8 mouse cellular contexts compared by ENCODE assay signal in genomic region chr11:50211322-50212059, GRCm38 (mm10). TPM values are rescaled to one million over a fixed set of nuclear protein-coding genes. Genes with fewer than 3 reads are reported as not detected.
DNase-seq lines count a peak whose midpoint lies in the region; ATAC-seq and TF ChIP-seq lines count a peak whose summit lies in the region.

No protein-coding gene starts in this region.

- no peak for DNase-seq in kidney, adult 11 months
- DNase-seq in hindbrain, postnatal 0 days (ENCODE audit: low spot score), result no peak
- DNase-seq in midbrain, postnatal 0 days (ENCODE audit: low spot score), result no peak
- DNase-seq in right cerebral cortex, postnatal 25 days, result no peak
- DNase-seq in spleen, postnatal 4 days (ENCODE audit: low spot score in 2 of 2), result no peak
- DNase-seq in retina, postnatal 1 day, result no peak

- no peaks in the 10 kb centered on the region for H3K27me3 ChIP-seq in kidney, embryonic 14.5 days (ENCODE audit: control insufficient read depth, insufficient read depth, low read length)
- no peaks in the 10 kb centered on the region for H3K27me3 ChIP-seq in hindbrain, postnatal 0 days (ENCODE audit: insufficient read depth, low read length)
- no peaks in the 10 kb centered on the region for H3K27me3 ChIP-seq in midbrain, postnatal 0 days (ENCODE audit: insufficient read depth, low read length)

- H3K4me1 ChIP-seq in kidney, embryonic 14.5 days (ENCODE audit: control insufficient read depth, insufficient read depth, low read length), result peaks cover 12% of the 10 kb centered on the region
- peaks cover 26% of the 10 kb centered on the region for H3K4me1 ChIP-seq in brown adipose tissue, adult 24 weeks (ENCODE audit: control insufficient read depth, insufficient read depth, insufficient read length, low read length)
- H3K4me1 ChIP-seq in hindbrain, postnatal 0 days (ENCODE audit: insufficient read depth, low read length), result peaks cover 18% of the 10 kb centered on the region; the same call in 1 of the 2 replicates
- H3K4me1 ChIP-seq in midbrain, postnatal 0 days (ENCODE audit: insufficient read depth, low read length), result peaks cover 9% of the 10 kb centered on the region; the same call in 1 of the 2 replicates

- 90% methylated on average over 3 of the region's 3 CpGs for WGBS in kidney, embryonic 14.5 days
- WGBS in hindbrain, postnatal 0 days, result 83% methylated on average over 3 of the region's 3 CpGs
- WGBS in midbrain, postnatal 0 days, result 82% methylated on average over 3 of the region's 3 CpGs

- peaks cover 17% of the 10 kb centered on the region for H3K36me3 ChIP-seq in kidney, embryonic 14.5 days (ENCODE audit: control insufficient read depth, insufficient read depth, low read length)
- peaks cover 14% of the 10 kb centered on the region for H3K36me3 ChIP-seq in hindbrain, postnatal 0 days (ENCODE audit: insufficient read depth, low read length)
- H3K36me3 ChIP-seq in midbrain, postnatal 0 days (ENCODE audit: insufficient read depth, low read length), result peaks cover 17% of the 10 kb centered on the region

- H3K9me3 ChIP-seq in kidney, embryonic 14.5 days (ENCODE audit: control insufficient read depth, low read length), result no peaks in the 10 kb centered on the region
- no peaks in the 10 kb centered on the region for H3K9me3 ChIP-seq in hindbrain, postnatal 0 days (ENCODE audit: low read length)
- no peaks in the 10 kb centered on the region for H3K9me3 ChIP-seq in midbrain, postnatal 0 days (ENCODE audit: low read length)

- peak overlapping the region; percentile 75 for H3K4me2 ChIP-seq in kidney, embryonic 14.5 days (replicated peaks; ENCODE audit: low read depth, low read length)
- peak overlapping the region; percentile 66 for H3K4me2 ChIP-seq in hindbrain, postnatal 0 days (ENCODE audit: low read depth, low read length)
- H3K4me2 ChIP-seq in midbrain, postnatal 0 days (ENCODE audit: low read depth, low read length, poor library complexity, severe bottlenecking), result peak overlapping the region; percentile 67

- peak overlapping the region; percentile 96; the same call in 1 of the 2 replicates for H3K4me3 ChIP-seq in kidney, embryonic 14.5 days (ENCODE audit: low read length)
- peak overlapping the region; percentile 98 for H3K4me3 ChIP-seq in brown adipose tissue, adult 24 weeks (ENCODE audit: insufficient read depth, low read depth, low read length)
- H3K4me3 ChIP-seq in hindbrain, postnatal 0 days (ENCODE audit: low read length), result peak overlapping the region; percentile 81; the same call in 1 of the 2 replicates
- H3K4me3 ChIP-seq in midbrain, postnatal 0 days (ENCODE audit: low read depth, low read length), result peak overlapping the region; percentile 99

- ATAC-seq in kidney, embryonic 14.5 days (ENCODE audit: low FRiP score, low TSS enrichment), result no peak
- ATAC-seq in hindbrain, postnatal 0 days, result no peak
- ATAC-seq in midbrain, postnatal 0 days (ENCODE audit: low FRiP score), result 0 out of 2 replicates have a peak, but pooled peaks have one; percentile 4

- no peak overlapping the region; the same call in 1 of the 2 replicates for H3K27ac ChIP-seq in kidney, embryonic 14.5 days (ENCODE audit: low read depth, low read length)
- peak overlapping the region; percentile 96 for H3K27ac ChIP-seq in brown adipose tissue, adult 24 weeks (replicated peaks; ENCODE audit: low read depth, low read length)
- H3K27ac ChIP-seq in hindbrain, postnatal 0 days, result peak overlapping the region; percentile 99
- H3K27ac ChIP-seq in midbrain, postnatal 0 days (ENCODE audit: low read depth, low read length), result peak overlapping the region; percentile 100

- TF ChIP-seq CTCF in hindbrain, postnatal 0 days (IDR thresholded peaks at IDR 0.05; ENCODE audit: low read depth), result no peak
- no peak for TF ChIP-seq CTCF in midbrain, postnatal 0 days (IDR thresholded peaks at IDR 0.05)

- H3K9ac ChIP-seq in kidney, embryonic 14.5 days (ENCODE audit: low read depth, low read length), result peak overlapping the region; percentile 94; the same call in 1 of the 2 replicates
- H3K9ac ChIP-seq in hindbrain, postnatal 0 days (replicated peaks; ENCODE audit: low read length), result no peak overlapping the region
- peak overlapping the region; percentile 100; the same call in 1 of the 2 replicates for H3K9ac ChIP-seq in midbrain, postnatal 0 days (replicated peaks; ENCODE audit: low read length, poor library complexity, severe bottlenecking)

RNA-seq across cellular contexts. Expression of gene Mgat4b, which starts 0.8 kb away (rescaled TPM):
- 37.0 and 39.2 TPM in 2 replicates for polyA plus RNA-seq in kidney, embryonic 14.5 days (2014; fragmentation: Nextera tagmentation; extraction: Ambion mirVana)
- polyA plus RNA-seq in brown adipose tissue, adult 24 weeks (2012; ENCODE audit: insufficient read depth, insufficient read length, missing spikeins), result 57.6 and 60.6 TPM in 2 replicates
- total RNA-seq in hindbrain, postnatal 0 days (2014; rRNA removed), result 108 and 134 TPM in 2 replicates
- 67.8 and 74.6 TPM in 2 replicates for polyA plus RNA-seq in hindbrain, postnatal 0 days (2015; fragmentation: Nextera tagmentation; extraction: Ambion mirVana)
- 115 and 152 TPM in 2 replicates for total RNA-seq in midbrain, postnatal 0 days (2014; rRNA removed)
- polyA plus RNA-seq in midbrain, postnatal 0 days (2015; fragmentation: Nextera tagmentation; extraction: Ambion mirVana), result 77.3 and 77.9 TPM in 2 replicates

RNA-seq across cellular contexts. Expression of gene Sqstm1, which starts 0.9 kb away (rescaled TPM):
- polyA plus RNA-seq in kidney, embryonic 14.5 days (2014; fragmentation: Nextera tagmentation; extraction: Ambion mirVana), result 128 and 197 TPM in 2 replicates
- 216 and 235 TPM in 2 replicates for polyA plus RNA-seq in brown adipose tissue, adult 24 weeks (2012; ENCODE audit: insufficient read depth, insufficient read length, missing spikeins)
- 289 and 299 TPM in 2 replicates for total RNA-seq in hindbrain, postnatal 0 days (2014; rRNA removed)
- 412 and 450 TPM in 2 replicates for polyA plus RNA-seq in hindbrain, postnatal 0 days (2015; fragmentation: Nextera tagmentation; extraction: Ambion mirVana)
- total RNA-seq in midbrain, postnatal 0 days (2014; rRNA removed), result 314 and 335 TPM in 2 replicates
- 455 and 484 TPM in 2 replicates for polyA plus RNA-seq in midbrain, postnatal 0 days (2015; fragmentation: Nextera tagmentation; extraction: Ambion mirVana)

RNA-seq across cellular contexts. Expression of gene Ltc4s, which starts 26.9 kb away (rescaled TPM):
- polyA plus RNA-seq in kidney, embryonic 14.5 days (2014; fragmentation: Nextera tagmentation; extraction: Ambion mirVana), result 1.6 and 1.9 TPM in 2 replicates
- polyA plus RNA-seq in brown adipose tissue, adult 24 weeks (2012; ENCODE audit: insufficient read depth, insufficient read length, missing spikeins), result 27.5 and 45.3 TPM in 2 replicates
- 4.0 and 6.8 TPM in 2 replicates for total RNA-seq in hindbrain, postnatal 0 days (2014; rRNA removed)
- polyA plus RNA-seq in hindbrain, postnatal 0 days (2015; fragmentation: Nextera tagmentation; extraction: Ambion mirVana), result 5.9 and 7.1 TPM in 2 replicates
- total RNA-seq in midbrain, postnatal 0 days (2014; rRNA removed), result 3.5 and 21.3 TPM in 2 replicates
- polyA plus RNA-seq in midbrain, postnatal 0 days (2015; fragmentation: Nextera tagmentation; extraction: Ambion mirVana), result 5.3 and 6.0 TPM in 2 replicates

RNA-seq across cellular contexts. Expression of gene Mrnip, which starts 37.2 kb away (rescaled TPM):
- 21.8 and 22.0 TPM in 2 replicates for polyA plus RNA-seq in kidney, embryonic 14.5 days (2014; fragmentation: Nextera tagmentation; extraction: Ambion mirVana)
- polyA plus RNA-seq in brown adipose tissue, adult 24 weeks (2012; ENCODE audit: insufficient read depth, insufficient read length, missing spikeins), result 3.0 and 6.3 TPM in 2 replicates
- 40.8 and 44.2 TPM in 2 replicates for total RNA-seq in hindbrain, postnatal 0 days (2014; rRNA removed)
- polyA plus RNA-seq in hindbrain, postnatal 0 days (2015; fragmentation: Nextera tagmentation; extraction: Ambion mirVana), result 33.5 and 34.0 TPM in 2 replicates
- 37.1 and 41.3 TPM in 2 replicates for total RNA-seq in midbrain, postnatal 0 days (2014; rRNA removed)
- polyA plus RNA-seq in midbrain, postnatal 0 days (2015; fragmentation: Nextera tagmentation; extraction: Ambion mirVana), result 37.9 and 40.7 TPM in 2 replicates
